Mouse (Mus musculus) liver, postnatal 0 days (tissue): Measurements from ENCODE around the gene Rassf4.

Source experiments
- CTCF ChIP-seq: sonication (generic); IDR thresholded peaks from 2 replicates; pipeline ENCODE4 v1.5.1; 2016; ENCODE audit warnings: antibody characterized with exemption, low read depth
- EP300 ChIP-seq: IDR thresholded peaks from 2 replicates; pipeline ENCODE4 v1.6.1; 2016; ENCODE audit warnings: antibody characterized with exemption, low read depth, mild to moderate bottlenecking

- TF ChIP-seq CTCF (no peak), EP300 (no peak)
These were observed 10.4 kb downstream of the Rassf4 start for GRCm38 (mm10) chr6:116663364-116663763.
